Mouse (Mus musculus): Measurements from ENCODE around the gene 9930104L06Rik. TPM values are rescaled to one million over a fixed set of nuclear protein-coding genes. Genes with fewer than 3 reads are reported as not detected.

9930104L06Rik gene
- total and polyA plus RNA-seq, 3 experiments, result 12.3 to 15.9 (median 14.8) TPM

DNA sequence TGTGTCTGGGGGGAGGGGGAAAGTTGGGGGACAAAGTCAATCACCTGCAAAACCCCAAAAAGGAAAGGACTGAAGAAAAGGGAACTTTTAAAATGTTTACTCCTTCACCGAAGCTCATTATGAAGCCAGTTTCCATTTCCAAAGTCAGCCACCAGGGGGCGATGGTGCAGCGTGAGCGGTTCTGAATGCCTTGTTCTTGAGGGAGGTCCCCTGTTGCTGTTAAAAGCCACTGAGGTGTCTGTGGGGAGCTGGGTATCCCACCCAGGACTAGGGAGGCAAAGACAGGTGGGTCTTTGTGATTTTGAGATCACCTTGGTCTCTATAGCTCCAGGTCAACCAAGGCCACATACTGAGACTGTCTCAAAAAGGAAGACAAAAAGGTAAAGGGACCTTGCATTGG lies 6.2 kb downstream of the 9930104L06Rik start (continued):
- TF ChIP-seq GABPA (IDR thresholded peaks at IDR 0.05; ENCODE audit: insufficient replicate concordance, low read depth, low read length) (no peak), ZMIZ1 (IDR thresholded peaks at IDR 0.05; ENCODE audit: low read depth, low read length) (no peak), CHD2 (IDR thresholded peaks at IDR 0.05; ENCODE audit: low read length) (no peak), POLR2A (IDR thresholded peaks at IDR 0.05; ENCODE audit: low read depth, low read length) (no peak), JUND (conservative IDR thresholded peaks at IDR 0.05; ENCODE audit: low read depth, low read length) (no peak)

DNA sequence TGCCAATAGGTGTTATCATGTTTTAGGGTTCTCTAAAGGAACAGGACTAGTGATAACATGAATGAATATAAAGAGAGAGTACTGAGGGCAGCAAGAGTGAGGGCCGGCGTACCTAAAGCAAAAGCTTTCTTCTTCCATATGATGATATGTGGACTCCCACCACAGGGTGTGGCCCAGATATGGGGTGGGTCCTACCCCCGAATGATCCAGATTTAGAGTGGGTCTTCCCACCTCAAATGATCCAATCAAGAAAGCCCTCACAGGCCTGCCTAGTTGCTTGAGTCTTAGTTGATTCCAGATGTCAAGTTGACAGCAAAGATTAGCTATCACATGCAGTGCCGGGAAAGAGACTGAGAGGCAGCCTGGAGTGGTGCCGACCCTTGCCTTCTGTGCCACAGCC lies 6.9 kb downstream of the 9930104L06Rik start:
- no peak overlapping the region for H3K4me3 ChIP-seq (replicated peaks in 1 of 3; ENCODE audit: low read depth in 2 of 3, low read length in 2 of 3, poor library complexity in 1 of 3)
- peaks cover 0 to 7% of the 10 kb centered on the region in 2 experiments; a peak in 2 of 4 replicates for H3K4me1 ChIP-seq (ENCODE audit: control insufficient read depth in 1 of 2, insufficient read depth in 2 of 2)
- peaks cover 27 to 77% of the 10 kb centered on the region in 2 experiments for H3K36me3 ChIP-seq (replicated peaks in 1 of 2; ENCODE audit: control insufficient read depth in 1 of 2, insufficient read depth in 1 of 2, low read length in 1 of 2)
- no peak overlapping the region for H3K4me2 ChIP-seq (ENCODE audit: insufficient read depth, low read depth, poor library complexity, severe bottlenecking)
- H3K9ac ChIP-seq (ENCODE audit: insufficient read depth, low read depth), result no peak overlapping the region
- no peaks in the 10 kb centered on the region for H3K9me3 ChIP-seq (replicated peaks; ENCODE audit: low read length)
- dilution Hi-C loops (cut with MboI; ENCODE audit: extremely low pct_ligation_motif_present, extremely low pct_unique_long_range_greater_than_20kb, low sequenced_read_pairs), result no loop called here
- no peaks in the 10 kb centered on the region for H3K27me3 ChIP-seq (replicated peaks)
- H3K79me2 ChIP-seq (replicated peaks; ENCODE audit: control insufficient read depth, extremely low read depth, insufficient read depth, poor library complexity, severe bottlenecking), result no peaks in the 10 kb centered on the region
- no peak for DNase-seq (ENCODE audit: extremely low read depth)
- no peak for TF ChIP-seq NRF1 (IDR thresholded peaks at IDR 0.05; ENCODE audit: low read depth, low read length)
- TF ChIP-seq ZMIZ1 (IDR thresholded peaks at IDR 0.05; ENCODE audit: low read depth, low read length), result no peak
- no peak for TF ChIP-seq BHLHE40 (IDR thresholded peaks at IDR 0.05; ENCODE audit: low read depth, low read length)
- TF ChIP-seq SIN3A (IDR thresholded peaks at IDR 0.05; ENCODE audit: low read length), result no peak
- no peak overlapping the region for H3K27ac ChIP-seq (ENCODE audit: insufficient read depth, low read depth)
- in situ Hi-C loops (cut with MboI; ENCODE audit: low pct_ligation_motif_present, low pct_unique_long_range_greater_than_20kb, low sequenced_read_pairs), result no loop called here

DNA sequence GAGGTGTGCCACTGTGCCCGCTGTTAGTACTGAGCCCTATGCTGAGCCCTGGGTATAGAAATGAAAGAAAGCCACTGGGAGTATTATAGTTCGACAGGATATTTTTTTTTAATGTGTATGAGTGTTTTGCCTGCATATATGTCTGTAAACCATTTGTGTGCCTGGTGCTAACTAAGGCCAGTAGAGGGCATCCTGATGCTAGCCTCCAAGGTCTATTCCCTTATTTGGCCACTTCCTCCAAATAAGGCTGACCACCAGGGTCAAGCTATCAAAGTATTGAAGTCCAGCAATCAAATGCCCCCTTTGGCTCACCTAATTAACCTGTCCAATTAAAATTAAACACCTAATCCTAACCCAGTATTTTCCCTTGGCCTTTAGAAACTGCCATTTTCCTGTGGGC lies 8.1 kb downstream of the 9930104L06Rik start:
- Histone ChIP-seq H3K36me3 (replicated peaks in 1 of 2; ENCODE audit: control insufficient read depth in 1 of 2, insufficient read depth in 1 of 2, low read length in 1 of 2) (peaks cover 19 to 67% of the 10 kb centered on the region in 2 experiments), H3K27ac (ENCODE audit: insufficient read depth, low read depth) (no peak overlapping the region), H3K4me2 (ENCODE audit: insufficient read depth, low read depth, poor library complexity, severe bottlenecking) (no peak overlapping the region), H3K9me3 (replicated peaks; ENCODE audit: low read length) (no peaks in the 10 kb centered on the region), H3K4me1 (ENCODE audit: control insufficient read depth in 1 of 2, insufficient read depth in 2 of 2) (peaks cover 0 to 7% of the 10 kb centered on the region in 2 experiments; a peak in 2 of 4 replicates), H3K9ac (ENCODE audit: insufficient read depth, low read depth) (no peak overlapping the region), H3K79me2 (replicated peaks; ENCODE audit: control insufficient read depth, extremely low read depth, insufficient read depth, poor library complexity, severe bottlenecking) (no peaks in the 10 kb centered on the region), H3K27me3 (replicated peaks) (no peaks in the 10 kb centered on the region), H3K4me3 (replicated peaks in 1 of 3; ENCODE audit: low read depth in 2 of 3, low read length in 2 of 3, poor library complexity in 1 of 3) (no peak overlapping the region)
- TF ChIP-seq RAD21 (IDR thresholded peaks at IDR 0.05; ENCODE audit: low read depth, low read length) (peak; percentile 43), UBTF (IDR thresholded peaks at IDR 0.05; ENCODE audit: low read depth, low read length) (no peak), SMC3 (IDR thresholded peaks at IDR 0.05; ENCODE audit: low read depth, low read length) (peak; percentile 32), MXI1 (IDR thresholded peaks at IDR 0.05; ENCODE audit: low read depth, low read length) (no peak), CTCF (conservative IDR thresholded peaks at IDR 0.05 in 1 of 2, IDR thresholded peaks at IDR 0.05 in 1 of 2; ENCODE audit: low read depth in 2 of 2, low read length in 2 of 2) (peak in 1 of 2 experiments; percentile 57; a peak in 2 of 4 replicates)
- in situ Hi-C loops (cut with MboI; ENCODE audit: low pct_ligation_motif_present, low pct_unique_long_range_greater_than_20kb, low sequenced_read_pairs), result no loop called here
- DNase-seq (ENCODE audit: extremely low read depth), result no peak
- dilution Hi-C loops (cut with MboI; ENCODE audit: extremely low pct_ligation_motif_present, extremely low pct_unique_long_range_greater_than_20kb, low sequenced_read_pairs), result no loop called here

Data from CH12.LX (cell line).